Mouse (Mus musculus) neural tube, embryonic 12.5 days (tissue): ENCODE measurements around the gene Kctd5. TPM values are rescaled to one million over a fixed set of nuclear protein-coding genes. Genes with fewer than 3 reads are reported as not detected.

Experiments used
- ATAC-seq: fragments of 200-750 bp; cut with Nextera tagmentation; 2 replicates; pipeline ENCODE4 v1.8.0; 2017; ENCODE audit warnings: low read depth, mild to moderate bottlenecking, moderate TSS enrichment, moderate library complexity; ENCODE audit not compliant: low FRiP score
- H3K27ac ChIP-seq: fragments of 300-500 bp; sonication (generic); 2 replicates; pipeline ENCODE4 v1.5.1; 2016
- H3K27me3 ChIP-seq: fragments of 300-500 bp; sonication (generic); replicated peaks from 2 replicates; pipeline ENCODE4 v1.6.1; 2016; ENCODE audit warnings: mild to moderate bottlenecking
- H3K36me3 ChIP-seq: fragments of 300-500 bp; sonication (generic); 2 replicates; pipeline ENCODE4 v1.6.1; 2016; ENCODE audit warnings: mild to moderate bottlenecking
- H3K4me1 ChIP-seq: fragments of 300-500 bp; sonication (generic); 2 replicates; pipeline ENCODE4 v1.6.1; 2016
- H3K4me2 ChIP-seq: fragments of 300-500 bp; sonication (generic); replicated peaks from 2 replicates; pipeline ENCODE4 v1.6.1; 2016; ENCODE audit warnings: mild to moderate bottlenecking
- H3K4me3 ChIP-seq: fragments of 300-500 bp; sonication (generic); 2 replicates; pipeline ENCODE4 v1.5.1; 2016
- H3K9ac ChIP-seq: fragments of 300-500 bp; sonication (generic); 2 replicates; pipeline ENCODE4 v1.6.1; 2016; ENCODE audit warnings: mild to moderate bottlenecking
- H3K9me3 ChIP-seq: fragments of 300-500 bp; sonication (generic); 2 replicates; pipeline ENCODE4 v1.6.1; 2016; ENCODE audit warnings: mild to moderate bottlenecking
- WGBS: fragments of 180-500 bp; shearing (Covaris S2); methylation state at CpG from one replicate; pipeline ENCODE4 v1.1.7; 2016; 5-methylcytosine and 5-hydroxymethylcytosine counted together
- polyA plus RNA-seq: library from polyadenylated mRNA; unstranded; fragments of >200 nt; fragmentation: Nextera tagmentation; extraction: Ambion mirVana; gene quantifications from 2 replicates; pipeline ENCODE4 v1.2.1, GENCODE M21; 2016

The Kctd5 gene
- polyA plus RNA-seq, 1 experiment from 2014 or later = 99.6 TPM

DNA sequence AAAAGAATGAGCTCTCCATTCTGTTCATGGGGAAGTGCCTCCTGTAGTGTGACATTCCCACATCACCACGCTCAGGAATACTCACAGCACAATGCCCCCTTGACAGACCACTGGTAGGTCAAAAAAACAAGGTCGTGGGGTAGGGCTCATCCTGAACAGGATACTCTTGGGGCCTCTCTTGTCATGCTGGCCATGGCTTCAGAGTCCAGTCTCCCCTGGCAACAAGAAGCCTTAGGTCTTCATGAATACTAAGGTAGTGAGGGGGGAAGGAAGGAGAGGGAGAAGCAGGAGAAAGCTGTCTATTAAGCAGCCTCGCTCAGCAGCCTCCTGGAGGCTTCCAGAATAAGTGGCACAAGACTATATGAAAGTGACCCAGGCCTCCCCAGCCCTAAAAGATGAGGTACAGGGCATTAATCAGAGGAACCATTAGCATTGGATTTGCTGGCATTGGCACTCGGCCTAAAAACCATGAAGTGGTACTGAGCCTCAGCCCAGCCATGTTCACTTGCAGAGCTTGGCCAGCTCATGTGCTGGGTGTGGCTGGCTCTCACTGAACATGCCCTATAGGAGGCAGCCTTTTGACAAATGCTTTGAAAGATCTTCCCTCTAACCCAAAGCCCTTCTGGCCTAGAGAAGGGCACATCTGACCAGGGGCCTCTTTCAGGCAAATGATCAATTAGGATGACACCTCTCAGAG, 10.7 kb downstream of the Kctd5 start:
- no peaks in the 10 kb centered on the region for H3K9me3 ChIP-seq
- WGBS = 81% methylated on average over 4 of the region's 4 CpGs
- H3K27ac ChIP-seq = no peak overlapping the region
- ATAC-seq = no peak
- peaks cover 47% of the 10 kb centered on the region for H3K36me3 ChIP-seq
- no peak overlapping the region for H3K9ac ChIP-seq
- H3K4me3 ChIP-seq = no peak overlapping the region
- H3K4me1 ChIP-seq = no peaks in the 10 kb centered on the region
- H3K4me2 ChIP-seq = no peak overlapping the region
- no peaks in the 10 kb centered on the region for H3K27me3 ChIP-seq

GRCm38 (mm10) chr17:24057730-24058245, 15.5 kb downstream of the Kctd5 start:
- no peak for ATAC-seq
- Histone ChIP-seq H3K4me3 (no peak overlapping the region), H3K4me1 (no peaks in the 10 kb centered on the region), H3K36me3 (peaks cover 75% of the 10 kb centered on the region), H3K27me3 (no peaks in the 10 kb centered on the region), H3K9ac (no peak overlapping the region), H3K9me3 (no peaks in the 10 kb centered on the region), H3K4me2 (no peak overlapping the region), H3K27ac (no peak overlapping the region)
- WGBS = 93% methylated on average over 5 of the region's 5 CpGs

GRCm38 (mm10) chr17:24056636-24057625, 16.4 kb downstream of the Kctd5 start:
- H3K36me3 ChIP-seq = peaks cover 77% of the 10 kb centered on the region
- no peak for ATAC-seq
- H3K4me2 ChIP-seq = no peak overlapping the region
- no peak overlapping the region for H3K9ac ChIP-seq
- no peaks in the 10 kb centered on the region for H3K4me1 ChIP-seq
- 94% methylated on average over 14 of the region's 14 CpGs for WGBS
- H3K9me3 ChIP-seq = no peaks in the 10 kb centered on the region
- no peak overlapping the region for H3K27ac ChIP-seq
- no peak overlapping the region for H3K4me3 ChIP-seq
- no peaks in the 10 kb centered on the region for H3K27me3 ChIP-seq

GRCm38 (mm10) chr17:24049008-24049407, 24.3 kb downstream of the Kctd5 start:
- Histone ChIP-seq H3K36me3 (peaks cover 69% of the 10 kb centered on the region), H3K4me1 (no peaks in the 10 kb centered on the region), H3K9ac (no peak overlapping the region), H3K9me3 (no peaks in the 10 kb centered on the region), H3K27me3 (no peaks in the 10 kb centered on the region), H3K4me2 (no peak overlapping the region), H3K4me3 (no peak overlapping the region), H3K27ac (no peak overlapping the region)
- 91% methylated on average over 8 of the region's 8 CpGs for WGBS
- ATAC-seq = no peak

GRCm38 (mm10) chr17:24048053-24048452, 25.2 kb downstream of the Kctd5 start:
- ATAC-seq = no peak
- Histone ChIP-seq H3K4me3 (no peak overlapping the region), H3K9ac (no peak overlapping the region), H3K27me3 (no peaks in the 10 kb centered on the region), H3K36me3 (peaks cover 59% of the 10 kb centered on the region), H3K9me3 (no peaks in the 10 kb centered on the region), H3K4me1 (no peaks in the 10 kb centered on the region), H3K27ac (no peak overlapping the region), H3K4me2 (no peak overlapping the region)
- WGBS = 93% methylated on average over 5 of the region's 5 CpGs

DNA sequence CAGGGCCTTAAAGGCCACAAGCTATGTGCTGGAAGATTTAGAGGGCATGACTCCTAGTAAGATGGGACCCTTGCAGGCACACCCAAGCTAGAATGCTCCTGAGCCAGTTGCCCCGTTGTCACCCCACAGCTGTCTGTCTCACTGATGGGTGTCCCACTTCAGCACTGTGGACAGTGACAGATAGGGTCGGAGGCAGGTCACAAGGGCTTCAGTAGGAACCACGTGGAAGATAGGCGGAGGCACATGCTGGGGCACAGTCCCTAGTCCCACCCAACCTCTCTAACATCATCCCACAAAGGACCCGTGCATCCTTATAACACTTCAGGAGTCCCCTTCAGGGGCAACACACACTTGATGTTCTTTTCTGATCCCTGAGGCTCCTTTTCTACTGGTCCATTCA, 27.3 kb downstream of the Kctd5 start:
- Histone ChIP-seq H3K9me3 (no peaks in the 10 kb centered on the region), H3K9ac (no peak overlapping the region), H3K4me1 (no peaks in the 10 kb centered on the region), H3K27ac (no peak overlapping the region), H3K4me2 (no peak overlapping the region), H3K36me3 (peaks cover 42% of the 10 kb centered on the region), H3K4me3 (no peak overlapping the region), H3K27me3 (no peaks in the 10 kb centered on the region)
- WGBS = 48% methylated on average over 5 of the region's 5 CpGs
- no peak for ATAC-seq

DNA sequence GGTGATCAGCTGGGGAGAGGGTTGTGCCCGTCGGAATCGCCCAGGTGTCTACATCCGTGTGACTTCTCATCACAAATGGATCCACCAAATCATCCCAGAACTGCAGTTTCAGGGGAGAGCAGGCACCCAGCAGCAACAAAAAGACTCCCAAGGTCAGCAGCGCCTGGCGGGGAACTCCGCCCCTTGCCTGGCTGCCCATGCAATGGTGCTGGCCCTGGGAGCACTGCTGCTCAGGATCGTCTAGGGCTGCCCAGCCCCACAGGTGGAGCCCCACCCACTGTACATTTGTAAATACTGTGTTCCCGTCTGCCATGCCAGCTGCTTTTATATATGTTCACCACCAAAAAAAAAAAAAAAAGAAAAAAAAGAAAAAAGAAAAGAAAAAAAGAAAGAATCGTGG, 27.7 kb downstream of the Kctd5 start:
- ATAC-seq = no peak
- 79% methylated on average over 10 of the region's 10 CpGs for WGBS
- no peaks in the 10 kb centered on the region for H3K4me1 ChIP-seq

GRCm38 (mm10) chr17:24044482-24044881, 28.8 kb downstream of the Kctd5 start:
- no peak for ATAC-seq
- H3K9ac ChIP-seq = no peak overlapping the region
- 0 out of 2 replicates have a peak, but pooled peaks cover 4% of the 10 kb centered on the region for H3K9me3 ChIP-seq
- H3K27ac ChIP-seq = no peak overlapping the region
- H3K36me3 ChIP-seq = peaks cover 27% of the 10 kb centered on the region
- H3K27me3 ChIP-seq = no peaks in the 10 kb centered on the region
- 73% methylated on average over 5 of the region's 5 CpGs for WGBS
- no peak overlapping the region for H3K4me3 ChIP-seq
- H3K4me1 ChIP-seq = no peaks in the 10 kb centered on the region
- no peak overlapping the region for H3K4me2 ChIP-seq

More for the DNA sequence above, 27.7 kb downstream of the Kctd5 start:
- no peak overlapping the region for H3K4me3 ChIP-seq
- peaks cover 38% of the 10 kb centered on the region for H3K36me3 ChIP-seq
- no peak overlapping the region for H3K4me2 ChIP-seq
- no peaks in the 10 kb centered on the region for H3K9me3 ChIP-seq
- no peaks in the 10 kb centered on the region for H3K27me3 ChIP-seq
- no peak overlapping the region for H3K9ac ChIP-seq
- H3K27ac ChIP-seq = no peak overlapping the region

- H3K36me3 ChIP-seq = no peaks in the 10 kb centered on the region
- H3K27me3 ChIP-seq = no peaks in the 10 kb centered on the region
- no peaks in the 10 kb centered on the region for H3K4me1 ChIP-seq
- no peak within 1 kb of the TSS for H3K27ac ChIP-seq
- ATAC-seq = no peak
- H3K9ac ChIP-seq = no peak within 1 kb of the TSS
- 64% methylated on average over 4 of the region's 4 CpGs for WGBS
- H3K4me3 ChIP-seq = no peak within 1 kb of the TSS
- no peak within 1 kb of the TSS for H3K4me2 ChIP-seq
- H3K9me3 ChIP-seq = 0 out of 2 replicates have a peak, but pooled peaks cover 4% of the 10 kb centered on the region
Observed at GRCm38 (mm10) chr17:24037844-24038243, 35.4 kb downstream of the Kctd5 start, which contains the start of gene Prss27. Prss27 (plus strand) TSS chr17:24038144.

DNA sequence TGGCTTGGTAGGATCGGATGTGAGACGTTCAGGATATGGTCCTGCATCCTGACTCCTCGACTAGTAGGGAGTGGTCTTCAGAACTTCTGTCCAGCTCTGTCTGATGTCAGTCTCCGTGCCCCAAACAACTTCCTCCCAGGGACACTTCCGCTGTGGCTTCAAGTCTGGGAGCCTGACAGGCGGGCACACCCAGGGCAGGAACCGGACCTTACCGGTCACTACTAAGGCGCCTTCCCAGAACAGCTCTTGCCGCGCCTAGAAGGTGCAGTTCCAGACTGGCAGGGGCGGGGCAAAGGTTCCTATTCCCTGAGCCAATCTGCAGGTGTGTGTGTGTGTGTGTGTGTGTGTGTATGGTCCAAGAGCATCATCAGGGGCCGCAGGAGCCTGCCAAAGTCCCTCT, 35.9 kb downstream of the Kctd5 start:
- Histone ChIP-seq H3K4me1 (no peaks in the 10 kb centered on the region), H3K27me3 (no peaks in the 10 kb centered on the region)

DNA sequence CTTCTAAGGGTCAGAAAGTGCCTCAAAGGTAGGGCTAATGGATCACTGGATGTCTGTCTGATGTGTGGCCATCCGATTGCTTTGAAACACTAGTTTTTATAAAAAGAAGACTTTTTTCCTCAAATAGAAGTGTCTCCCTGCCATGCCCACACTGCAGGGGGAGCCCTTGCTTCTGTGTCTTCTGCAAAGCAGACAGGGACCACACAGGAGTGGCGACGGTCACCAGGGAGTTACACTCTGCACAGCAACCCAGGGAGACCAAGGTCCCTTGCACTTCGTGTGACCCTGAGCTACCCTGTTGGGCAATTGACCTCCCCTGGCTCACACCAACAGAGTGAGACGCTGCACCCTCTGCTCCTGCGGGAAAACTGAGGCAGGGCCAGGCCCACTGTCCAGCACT, 36.3 kb downstream of the Kctd5 start:
- H3K27ac ChIP-seq = no peak overlapping the region
- H3K4me3 ChIP-seq = no peak overlapping the region
- 0 out of 2 replicates have a peak, but pooled peaks cover 4% of the 10 kb centered on the region for H3K9me3 ChIP-seq
- no peaks in the 10 kb centered on the region for H3K4me1 ChIP-seq
- H3K27me3 ChIP-seq = no peaks in the 10 kb centered on the region
- no peak overlapping the region for H3K9ac ChIP-seq
- H3K36me3 ChIP-seq = no peaks in the 10 kb centered on the region
- WGBS = 74% methylated on average over 6 of the region's 6 CpGs
- no peak for ATAC-seq
- no peak overlapping the region for H3K4me2 ChIP-seq

More for the DNA sequence above, 35.9 kb downstream of the Kctd5 start:
- 84% methylated on average over 13 of the region's 13 CpGs for WGBS
- no peak overlapping the region for H3K9ac ChIP-seq
- 0 out of 2 replicates have a peak, but pooled peaks cover 4% of the 10 kb centered on the region for H3K9me3 ChIP-seq
- no peak overlapping the region for H3K4me3 ChIP-seq
- no peak for ATAC-seq
- no peak overlapping the region for H3K4me2 ChIP-seq
- H3K27ac ChIP-seq = no peak overlapping the region
- no peaks in the 10 kb centered on the region for H3K36me3 ChIP-seq

GRCm38 (mm10) chr17:24035087-24035486, 38.2 kb downstream of the Kctd5 start:
- H3K27ac ChIP-seq = no peak overlapping the region
- H3K36me3 ChIP-seq = no peaks in the 10 kb centered on the region
- no peak overlapping the region for H3K4me3 ChIP-seq
- no peaks in the 10 kb centered on the region for H3K4me1 ChIP-seq
- 0 out of 2 replicates have a peak, but pooled peaks cover 2% of the 10 kb centered on the region for H3K9me3 ChIP-seq
- no peaks in the 10 kb centered on the region for H3K27me3 ChIP-seq
- no peak for ATAC-seq
- 87% methylated on average over 7 of the region's 7 CpGs for WGBS
- no peak overlapping the region for H3K9ac ChIP-seq
- no peak overlapping the region for H3K4me2 ChIP-seq
